Mouse (Mus musculus): Measurements from ENCODE around the gene Agtpbp1.

Gene Agtpbp1

GRCm38 (mm10) chr13:59477451-59477850 lies 107.6 kb downstream of the Agtpbp1 start:
- DNase-seq = no peak

GRCm38 (mm10) chr13:59474973-59475372 lies 110.1 kb downstream of the Agtpbp1 start:
- no peak for DNase-seq

GRCm38 (mm10) chr13:59473341-59473740 lies 111.7 kb downstream of the Agtpbp1 start:
- no peak for DNase-seq

GRCm38 (mm10) chr13:59472222-59472621 lies 112.8 kb downstream of the Agtpbp1 start:
- DNase-seq = peak; percentile 8

- no peak for DNase-seq
These were observed 115.3 kb downstream of the Agtpbp1 start for GRCm38 (mm10) chr13:59469701-59470100.

GRCm38 (mm10) chr13:59468181-59468802 lies 116.7 kb downstream of the Agtpbp1 start:
- no peak for DNase-seq

GRCm38 (mm10) chr13:59467591-59467990 lies 117.4 kb downstream of the Agtpbp1 start:
- DNase-seq = peak; percentile 31

- DNase-seq = no peak
These were observed 124.1 kb downstream of the Agtpbp1 start for GRCm38 (mm10) chr13:59460958-59461357.

- no peak for DNase-seq
These were observed 128.8 kb downstream of the Agtpbp1 start for GRCm38 (mm10) chr13:59456203-59456602.

GRCm38 (mm10) chr13:59454001-59454785 lies 130.8 kb downstream of the Agtpbp1 start:
- peak; percentile 76 for DNase-seq

- DNase-seq = no peak
These were observed 131.4 kb downstream of the Agtpbp1 start for GRCm38 (mm10) chr13:59453582-59453981.

GRCm38 (mm10) chr13:59453045-59453444 lies 132.0 kb downstream of the Agtpbp1 start:
- DNase-seq = peak; percentile 58

- DNase-seq = no peak
These were observed 134.2 kb downstream of the Agtpbp1 start for GRCm38 (mm10) chr13:59450840-59451239.

- DNase-seq = no peak
These were observed 137.9 kb downstream of the Agtpbp1 start for GRCm38 (mm10) chr13:59447130-59447529.

GRCm38 (mm10) chr13:59445179-59445578 lies 139.8 kb downstream of the Agtpbp1 start:
- DNase-seq = no peak

GRCm38 (mm10) chr13:59444371-59444770 lies 140.7 kb downstream of the Agtpbp1 start:
- no peak for DNase-seq

GRCm38 (mm10) chr13:59439683-59440082 lies 145.3 kb downstream of the Agtpbp1 start:
- DNase-seq = no peak

GRCm38 (mm10) chr13:59434554-59434953 lies 150.5 kb downstream of the Agtpbp1 start:
- no peak for DNase-seq

GRCm38 (mm10) chr13:59431124-59431864 lies 153.7 kb downstream of the Agtpbp1 start:
- no peak for DNase-seq

- DNase-seq = no peak
These were observed 155.7 kb downstream of the Agtpbp1 start for GRCm38 (mm10) chr13:59429369-59429768.

- no peak for DNase-seq
These were observed 161.2 kb downstream of the Agtpbp1 start for GRCm38 (mm10) chr13:59423871-59424270.

- DNase-seq = no peak
These were observed 168.3 kb downstream of the Agtpbp1 start for GRCm38 (mm10) chr13:59416530-59417230.

- DNase-seq = no peak
These were observed 171.1 kb downstream of the Agtpbp1 start for GRCm38 (mm10) chr13:59413885-59414284.
